Mouse (Mus musculus) stomach, embryonic 16.5 days (tissue): ENCODE results near the gene Grm6. TPM values are rescaled to one million over a fixed set of nuclear protein-coding genes. Genes with fewer than 3 reads are reported as not detected.

Source experiments
- ATAC-seq: fragments of 200-750 bp; cut with Nextera tagmentation; 2 replicates; pipeline ENCODE4 v1.8.0; 2017; ENCODE audit warnings: moderate number of reproducible peaks, moderate TSS enrichment; ENCODE audit not compliant: insufficient read depth, low FRiP score
- H3K27ac ChIP-seq: fragments of 300-500 bp; sonication (generic); 2 replicates; pipeline ENCODE4 v1.5.1; 2014; ENCODE audit warnings: low read length
- H3K27me3 ChIP-seq: fragments of 300-500 bp; sonication (generic); 2 replicates; pipeline ENCODE4 v1.6.1; 2014; ENCODE audit warnings: low read length, control low read depth, mixed read lengths; ENCODE audit not compliant: control insufficient read depth, insufficient read depth
- H3K36me3 ChIP-seq: fragments of 300-500 bp; sonication (generic); 2 replicates; pipeline ENCODE4 v1.6.1; 2014; ENCODE audit warnings: low read length; ENCODE audit not compliant: control insufficient read depth, insufficient read depth
- H3K4me1 ChIP-seq: fragments of 300-500 bp; sonication (generic); 2 replicates; pipeline ENCODE4 v1.6.1; 2014; ENCODE audit warnings: low read length, control low read depth, mixed read lengths; ENCODE audit not compliant: control insufficient read depth, insufficient read depth
- H3K4me2 ChIP-seq: fragments of 300-500 bp; sonication (generic); 2 replicates; pipeline ENCODE4 v1.6.1; 2014; ENCODE audit warnings: low read depth, low read length, mixed read lengths
- H3K4me3 ChIP-seq: fragments of 300-500 bp; sonication (generic); replicated peaks from 2 replicates; pipeline ENCODE4 v1.5.1; 2014; ENCODE audit warnings: mild to moderate bottlenecking, low read length
- H3K9ac ChIP-seq: fragments of 300-500 bp; sonication (generic); 2 replicates; pipeline ENCODE4 v1.6.1; 2014; ENCODE audit warnings: low read length
- H3K9me3 ChIP-seq: fragments of 300-500 bp; sonication (generic); replicated peaks from 2 replicates; pipeline ENCODE4 v1.6.1; 2016; ENCODE audit warnings: low read length, control low read depth; ENCODE audit not compliant: control insufficient read depth
- WGBS: fragments of 180-500 bp; shearing (Covaris S2); extraction: QIAGEN DNeasy Blood & Tissue Kit; methylation state at CpG from one replicate; pipeline ENCODE4 v1.1.7; 2014; 5-methylcytosine and 5-hydroxymethylcytosine counted together
- polyA plus RNA-seq: library from polyadenylated mRNA; unstranded; fragments of >200 nt; fragmentation: Nextera tagmentation; extraction: Ambion mirVana; gene quantifications from 2 replicates; pipeline ENCODE4 v1.2.1, GENCODE M21; 2015

The Grm6 gene
- polyA plus RNA-seq, 1 experiment from 2014 or later = 0.14 TPM

GRCm38 (mm10) chr11:50848520-50849137 lies 1.9 kb upstream of the Grm6 start:
- H3K9ac ChIP-seq = no peak overlapping the region
- no peak overlapping the region for H3K4me2 ChIP-seq
- WGBS = 33% methylated on average over 3 of the region's 3 CpGs

DNA sequence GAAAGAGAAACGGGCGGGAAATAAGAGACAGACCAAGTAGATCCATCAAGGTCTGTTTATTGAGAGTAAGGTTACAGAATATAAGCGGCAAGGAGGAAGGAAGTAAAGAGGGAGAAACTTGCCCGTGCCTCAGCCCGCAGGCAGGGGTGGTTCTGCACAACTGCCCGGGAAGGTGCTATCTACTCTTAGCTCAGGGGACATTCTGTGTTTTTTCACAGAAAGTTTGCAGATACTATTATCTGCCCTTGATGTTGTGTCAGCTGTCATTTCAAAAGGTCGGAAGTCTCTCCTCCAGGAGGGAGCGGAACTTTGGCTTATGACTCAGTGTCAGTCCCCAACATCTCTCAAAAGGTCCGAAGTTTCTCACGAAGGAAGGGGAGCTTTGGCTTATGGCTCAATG lies 1.2 kb upstream of the Grm6 start:
- no peak overlapping the region for H3K27ac ChIP-seq
- no peak overlapping the region for H3K9ac ChIP-seq
- H3K36me3 ChIP-seq = no peaks in the 10 kb centered on the region
- H3K9me3 ChIP-seq = no peaks in the 10 kb centered on the region
- 2% methylated on average over 10 of the region's 10 CpGs for WGBS
- no peak overlapping the region for H3K4me2 ChIP-seq
- 0 out of 2 replicates have a peak, but pooled peaks cover 4% of the 10 kb centered on the region for H3K4me1 ChIP-seq
- peaks cover 53% of the 10 kb centered on the region for H3K27me3 ChIP-seq
- H3K4me3 ChIP-seq = no peak overlapping the region
- no peak for ATAC-seq

More at GRCm38 (mm10) chr11:50848520-50849137, 1.9 kb upstream of the Grm6 start:
- Histone ChIP-seq H3K4me3 (no peak overlapping the region), H3K36me3 (no peaks in the 10 kb centered on the region), H3K27ac (no peak overlapping the region), H3K4me1 (0 out of 2 replicates have a peak, but pooled peaks cover 4% of the 10 kb centered on the region), H3K27me3 (peaks cover 53% of the 10 kb centered on the region), H3K9me3 (no peaks in the 10 kb centered on the region)
- no peak for ATAC-seq

DNA sequence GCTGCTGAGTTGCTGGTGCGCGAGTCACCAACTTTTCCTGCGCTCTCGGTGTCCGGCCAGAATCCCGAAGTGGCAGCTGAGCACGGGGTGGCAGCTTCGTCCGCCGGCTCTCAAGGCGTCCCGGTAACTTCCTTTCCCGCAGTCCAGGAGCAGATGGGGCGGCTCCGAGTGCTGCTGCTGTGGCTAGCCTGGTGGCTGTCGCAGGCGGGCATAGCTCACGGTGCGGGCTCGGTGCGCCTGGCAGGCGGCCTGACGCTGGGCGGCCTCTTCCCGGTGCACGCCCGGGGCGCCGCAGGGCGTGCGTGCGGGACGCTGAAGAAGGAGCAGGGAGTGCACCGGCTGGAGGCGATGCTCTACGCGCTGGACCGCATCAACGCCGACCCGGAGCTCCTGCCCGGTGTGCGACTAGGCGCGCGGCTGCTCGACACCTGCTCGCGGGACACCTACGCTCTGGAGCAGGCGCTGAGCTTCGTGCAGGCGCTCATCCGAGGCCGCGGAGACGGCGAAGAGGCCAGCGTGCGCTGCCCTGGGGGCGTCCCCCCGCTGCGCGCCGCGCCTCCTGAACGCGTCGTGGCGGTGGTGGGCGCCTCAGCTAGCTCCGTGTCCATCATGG lies 610 bp downstream of the Grm6 start:
- Histone ChIP-seq H3K9ac (peak overlapping the region; percentile 27; the same call in 1 of the 2 replicates), H3K36me3 (no peaks in the 10 kb centered on the region), H3K4me2 (peak overlapping the region; percentile 71), H3K9me3 (no peaks in the 10 kb centered on the region), H3K4me3 (peak overlapping the region; percentile 45), H3K27me3 (peaks cover 53% of the 10 kb centered on the region), H3K4me1 (0 out of 2 replicates have a peak, but pooled peaks cover 4% of the 10 kb centered on the region), H3K27ac (no peak overlapping the region)
- under 1% methylated on average over 72 of the region's 72 CpGs for WGBS
- 0 out of 2 replicates have a peak, but pooled peaks have one; percentile 50 for ATAC-seq

GRCm38 (mm10) chr11:50878641-50879040 lies 28.2 kb downstream of the Grm6 start:
- Histone ChIP-seq H3K9ac (no peak overlapping the region), H3K4me3 (no peak overlapping the region), H3K27me3 (no peaks in the 10 kb centered on the region), H3K4me2 (no peak overlapping the region), H3K27ac (no peak overlapping the region), H3K4me1 (no peaks in the 10 kb centered on the region), H3K9me3 (peaks cover 15% of the 10 kb centered on the region), H3K36me3 (peaks cover 25% of the 10 kb centered on the region)
- no peak for ATAC-seq
- 92% methylated on average over 3 of the region's 3 CpGs for WGBS

DNA sequence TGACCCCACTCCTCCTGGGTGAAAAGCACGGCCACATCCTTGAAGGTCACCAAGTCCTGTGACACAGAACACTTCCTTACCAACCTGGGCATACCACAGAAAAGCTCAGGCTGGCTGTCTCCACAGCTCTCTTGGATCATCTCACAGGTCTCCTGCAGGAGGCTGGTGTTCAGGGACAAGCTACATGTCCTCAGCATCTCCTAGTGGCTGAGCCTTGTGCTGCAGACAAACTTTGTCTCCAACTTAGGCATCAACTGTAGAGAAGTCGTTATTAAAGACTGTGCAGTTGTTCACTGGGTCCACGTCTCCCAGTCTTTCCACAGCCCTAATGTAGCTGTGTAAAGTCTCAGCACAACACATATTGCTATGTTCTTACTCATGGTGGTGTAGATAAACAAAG lies 33.3 kb downstream of the Grm6 start:
- Histone ChIP-seq H3K36me3 (0 out of 2 replicates have a peak, but pooled peaks cover 3% of the 10 kb centered on the region), H3K9me3 (no peaks in the 10 kb centered on the region), H3K4me2 (no peak overlapping the region), H3K9ac (no peak overlapping the region), H3K4me1 (peaks cover 7% of the 10 kb centered on the region), H3K4me3 (no peak overlapping the region), H3K27ac (no peak overlapping the region), H3K27me3 (no peaks in the 10 kb centered on the region)
- ATAC-seq = no peak
- 80% methylated on average over 3 of the region's 3 CpGs for WGBS

GRCm38 (mm10) chr11:50886231-50886932 lies 35.9 kb downstream of the Grm6 start:
- WGBS = 41% methylated on average over 8 of the region's 8 CpGs
- Histone ChIP-seq H3K4me2 (peak overlapping the region; percentile 66), H3K27ac (no peak overlapping the region), H3K4me1 (peaks cover 7% of the 10 kb centered on the region), H3K36me3 (no peaks in the 10 kb centered on the region), H3K9me3 (no peaks in the 10 kb centered on the region), H3K9ac (peak overlapping the region; percentile 73), H3K27me3 (no peaks in the 10 kb centered on the region), H3K4me3 (peak overlapping the region; percentile 52)
- ATAC-seq = no peak

GRCm38 (mm10) chr11:50886933-50887293 lies 36.4 kb downstream of the Grm6 start:
- Histone ChIP-seq H3K4me2 (peak overlapping the region; percentile 66), H3K9me3 (no peaks in the 10 kb centered on the region), H3K4me1 (peaks cover 7% of the 10 kb centered on the region), H3K9ac (peak overlapping the region; percentile 73), H3K27me3 (no peaks in the 10 kb centered on the region), H3K4me3 (peak overlapping the region; percentile 52), H3K36me3 (no peaks in the 10 kb centered on the region), H3K27ac (peak overlapping the region; percentile 53; the same call in 1 of the 2 replicates)
- ATAC-seq = peak; percentile 6; the same call in 1 of the 2 replicates
- 7% methylated on average over 10 of the region's 10 CpGs for WGBS

DNA sequence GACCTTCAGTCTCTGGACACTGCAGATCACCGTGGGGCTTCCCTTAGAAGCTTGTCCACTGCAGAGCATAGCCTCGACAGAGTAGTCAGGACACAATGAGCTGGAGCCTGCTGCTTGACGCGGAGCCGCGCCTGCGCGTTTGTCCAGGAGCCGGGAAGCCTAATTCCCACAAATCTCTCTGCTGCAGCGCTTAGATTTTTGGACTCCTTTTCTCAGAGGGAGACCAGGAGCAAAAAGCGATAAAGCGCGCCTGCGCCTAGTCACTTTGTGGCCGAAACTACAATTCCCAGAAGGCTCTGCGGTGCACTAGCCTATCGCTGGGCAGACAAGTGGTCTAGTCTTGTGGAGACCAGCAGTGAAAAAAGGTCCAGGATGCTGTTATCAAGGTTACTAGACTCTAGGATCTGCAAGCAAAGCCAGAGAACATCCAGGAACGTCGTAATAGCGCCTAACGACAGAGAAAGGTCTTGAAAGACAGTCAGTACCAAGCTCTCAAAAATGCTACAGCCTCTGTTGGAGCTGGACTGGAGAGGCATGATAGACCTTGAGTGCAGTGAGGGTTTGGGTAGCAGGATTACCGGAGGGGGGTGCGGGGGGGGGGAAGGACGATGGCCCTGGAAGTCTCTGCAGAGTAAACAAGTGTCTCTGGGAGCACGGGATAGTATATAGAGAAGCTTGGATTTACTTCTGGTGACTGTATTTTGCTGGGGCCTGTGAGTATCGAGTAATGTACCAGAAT lies 37.1 kb downstream of the Grm6 start, which contains the start of gene Zfp454:
Gene Zfp454, minus strand, starts transcription at position 262 of the 739 bp plus-strand sequence.
- 5% methylated on average over 26 of the region's 26 CpGs for WGBS
- Histone ChIP-seq H3K9ac (peak within 1 kb of the TSS; percentile 73), H3K27ac (peak within 1 kb of the TSS; percentile 53; the same call in 1 of the 2 replicates)

More for the DNA sequence above, 37.1 kb downstream of the Grm6 start, which contains the start of gene Zfp454:
- Histone ChIP-seq H3K4me1 (peaks cover 7% of the 10 kb centered on the region), H3K27me3 (no peaks in the 10 kb centered on the region), H3K4me3 (peak within 1 kb of the TSS; percentile 52), H3K4me2 (peak within 1 kb of the TSS; percentile 66), H3K9me3 (no peaks in the 10 kb centered on the region), H3K36me3 (no peaks in the 10 kb centered on the region)
- ATAC-seq = peak; percentile 93
